17 mouse cellular contexts compared by ENCODE assay signal in genomic region chr19:32381511-32381961, GRCm38 (mm10). TPM values are rescaled to one million over a fixed set of nuclear protein-coding genes. Genes with fewer than 3 reads are reported as not detected.
A peak's percentile ranks its signal among the peaks of the same experiment; 100 is the strongest.
DNase-seq lines count a peak whose midpoint lies in the region; ATAC-seq and TF ChIP-seq lines count a peak whose summit lies in the region.
"Had no signal": no experiment of that assay in that cellular context is flagged by ENCODE, and none has a peak within 500 bp of the region (broad histone marks: within the 10 kb centered on the region; RNA-seq: fewer than 3 reads in every experiment).

No protein-coding gene starts in this region.

- no peak overlapping the region for H3K4me2 ChIP-seq in heart, embryonic 14.5 days (ENCODE audit: low read length)
- H3K4me2 ChIP-seq in lung, postnatal 0 days (replicated peaks; ENCODE audit: low read depth, low read length) = no peak overlapping the region
- H3K4me2 ChIP-seq: limb, embryonic 15.5 days; midbrain, embryonic 15.5 days; neural tube, embryonic 12.5 days had no signal

- ATAC-seq in heart, embryonic 14.5 days (ENCODE audit: insufficient number of reproducible peaks, insufficient read depth, low FRiP score, low read depth) = no peak
- no peak for ATAC-seq in lung, postnatal 0 days
- ATAC-seq: inflammation-experienced regulatory T-cells, adult 6 months; midbrain, embryonic 15.5 days; Patski had no signal

- TF ChIP-seq EP300 in lung, postnatal 0 days (IDR thresholded peaks at IDR 0.05) = no peak

- no peaks in the 10 kb centered on the region for H3K36me3 ChIP-seq in heart, embryonic 14.5 days (ENCODE audit: control insufficient read depth, insufficient read depth, low read length)
- H3K36me3 ChIP-seq in lung, postnatal 0 days (ENCODE audit: insufficient read depth, low read length) = no peaks in the 10 kb centered on the region
- H3K36me3 ChIP-seq: limb, embryonic 15.5 days; midbrain, embryonic 15.5 days; neural tube, embryonic 12.5 days had no signal

- no peaks in the 10 kb centered on the region for H3K27me3 ChIP-seq in heart, embryonic 14.5 days (ENCODE audit: control insufficient read depth, insufficient read depth, low read length)
- no peaks in the 10 kb centered on the region for H3K27me3 ChIP-seq in lung, postnatal 0 days (replicated peaks; ENCODE audit: insufficient read depth, low read length)
- H3K27me3 ChIP-seq: limb, embryonic 15.5 days; midbrain, embryonic 15.5 days; neural tube, embryonic 12.5 days; Patski had no signal

- no peak overlapping the region for H3K27ac ChIP-seq in heart, embryonic 14.5 days (replicated peaks in 1 of 2; ENCODE audit: control insufficient read depth in 1 of 2, insufficient read depth in 1 of 2, low read depth in 2 of 2, low read length in 2 of 2)
- H3K27ac ChIP-seq in lung, postnatal 0 days (ENCODE audit: low read length) = no peak overlapping the region
- H3K27ac ChIP-seq: limb, embryonic 15.5 days; macrophage; midbrain, embryonic 15.5 days; neural tube, embryonic 12.5 days had no signal

- DNase-seq in cerebellum, adult 9-11 months = peak; percentile 20
- no peak for DNase-seq in cerebellum, adult 18-20 months
- no peak for DNase-seq in heart, postnatal 4 days
- DNase-seq in lung, postnatal 0 days (ENCODE audit: low spot score) = peak; percentile 41
- no peak for DNase-seq in lung, adult 18-20 months
- peak; percentile 16 to 38 for DNase-seq in kidney, postnatal 36 days
- DNase-seq in adrenal gland, adult 2 months = no peak
- DNase-seq: cerebellum, adult 2 months; lung, adult 2 months; right cerebral cortex, postnatal 4 days had no signal

- no peak for TF ChIP-seq CTCF in lung, postnatal 0 days (IDR thresholded peaks at IDR 0.05)

- H3K9me3 ChIP-seq in heart, embryonic 14.5 days (ENCODE audit: control insufficient read depth, low read length) = no peaks in the 10 kb centered on the region
- no peaks in the 10 kb centered on the region for H3K9me3 ChIP-seq in lung, postnatal 0 days (ENCODE audit: low read length)
- H3K9me3 ChIP-seq: limb, embryonic 15.5 days; midbrain, embryonic 15.5 days; neural tube, embryonic 12.5 days had no signal

- H3K4me3 ChIP-seq in heart, embryonic 14.5 days (ENCODE audit: control insufficient read depth in 1 of 2, insufficient read depth in 1 of 2, low read depth in 1 of 2, low read length in 2 of 2) = no peak overlapping the region
- no peak overlapping the region for H3K4me3 ChIP-seq in lung, postnatal 0 days (ENCODE audit: low read depth, low read length)
- H3K4me3 ChIP-seq: limb, embryonic 15.5 days; midbrain, embryonic 15.5 days; neural tube, embryonic 12.5 days had no signal

- peaks cover 31 to 56% of the 10 kb centered on the region in 2 experiments for H3K4me1 ChIP-seq in heart, embryonic 14.5 days (ENCODE audit: control insufficient read depth in 2 of 2, insufficient read depth in 2 of 2, low read length in 2 of 2)
- H3K4me1 ChIP-seq in lung, postnatal 0 days (ENCODE audit: insufficient read depth, low read depth, low read length) = peaks cover 23% of the 10 kb centered on the region

- WGBS in heart, embryonic 14.5 days = 65% methylated on average over 3 of the region's 3 CpGs
- 60% methylated on average over 3 of the region's 3 CpGs for WGBS in lung, postnatal 0 days

- 0 out of 2 replicates have a peak overlapping the region, but pooled peaks have one; percentile 21 for H3K9ac ChIP-seq in heart, embryonic 14.5 days (ENCODE audit: low read length)
- no peak overlapping the region for H3K9ac ChIP-seq in lung, postnatal 0 days (replicated peaks; ENCODE audit: low read depth)
- H3K9ac ChIP-seq: limb, embryonic 15.5 days; midbrain, embryonic 15.5 days; neural tube, embryonic 12.5 days had no signal

RNA-seq across cellular contexts. Expression of gene Sgms1, which starts 8.0 kb away (rescaled TPM):
- 41.3 and 43.9 TPM in 2 replicates for polyA plus RNA-seq in heart, embryonic 14.5 days (2014; fragmentation: Nextera tagmentation; extraction: Ambion mirVana)
- total RNA-seq in heart, postnatal 4 days (2021) = 10 to 100 TPM; 50.5 to 57.4 TPM
- polyA plus RNA-seq in lung, postnatal 0 days (2015; fragmentation: Nextera tagmentation; extraction: Ambion mirVana) = 59.3 and 74.9 TPM in 2 replicates
- total RNA-seq in adrenal gland, adult 2 months (2021) = 10 to 100 TPM; 71.4 to 73.5 TPM
- polyA plus RNA-seq in adrenal gland, adult 2 months (2012; rRNA removed) = 13.3 and 16.8 TPM in 2 replicates

Comparison
In these comparisons a context has a peak if more than half of its experiments do, and no peak if none do; other contexts are left out.
1. DNase-seq: peak in cerebellum, adult 9-11 months (single experiment), lung, postnatal 0 days (single experiment) and kidney, postnatal 36 days (2 of 2); none in cerebellum, adult 18-20 months (0 of 2), heart, postnatal 4 days (single experiment), lung, adult 18-20 months (0 of 2) and adrenal gland, adult 2 months (single experiment).